In genomic region chr5:105410521-105411293, GRCm38 (mm10) we compare ENCODE assay signal across 17 mouse cellular contexts. TPM values are rescaled to one million over a fixed set of nuclear protein-coding genes. Genes with fewer than 3 reads are reported as not detected.
A peak's percentile ranks its signal among the peaks of the same experiment; 100 is the strongest.
DNase-seq lines count a peak whose midpoint lies in the region; ATAC-seq lines count a peak whose summit lies in the region.
"Had no signal": no experiment of that assay in that cellular context is flagged by ENCODE, and none has a peak within 500 bp of the region (broad histone marks: within the 10 kb centered on the region; RNA-seq: fewer than 3 reads in every experiment).

No protein-coding gene starts in this region.

- ATAC-seq in megakaryocyte, adult 5-6 weeks (ENCODE audit: poor library complexity, severe bottlenecking), result no peak
- ATAC-seq in common myeloid progenitor, adult 5-6 weeks (replicated peaks; ENCODE audit: low read depth, poor library complexity, severe bottlenecking), result peak; percentile 20; the same call in 1 of the 2 replicates
- ATAC-seq in liver, embryonic 15.5 days (ENCODE audit: insufficient read depth), result peak; percentile 60

- H3K36me3 ChIP-seq in megakaryocyte, embryonic 14.5 days (replicated peaks; ENCODE audit: low read length), result peaks cover 29% of the 10 kb centered on the region
- H3K36me3 ChIP-seq in liver, embryonic 15.5 days (replicated peaks), result no peaks in the 10 kb centered on the region
- H3K36me3 ChIP-seq: limb, embryonic 10.5 days had no signal

- peak overlapping the region; percentile 60 for H3K4me2 ChIP-seq in liver, embryonic 15.5 days
- H3K4me2 ChIP-seq: hindbrain, embryonic 14.5 days; lung, embryonic 14.5 days had no signal

- peaks cover 87% of the 10 kb centered on the region for H3K4me1 ChIP-seq in megakaryocyte, embryonic 14.5 days
- peaks cover 44% of the 10 kb centered on the region for H3K4me1 ChIP-seq in liver, embryonic 15.5 days (replicated peaks)

- peak overlapping the region; percentile 78 for H3K4me3 ChIP-seq in megakaryocyte, embryonic 14.5 days (replicated peaks)
- H3K4me3 ChIP-seq in liver, embryonic 15.5 days (replicated peaks), result 0 out of 2 replicates have a peak overlapping the region, but pooled peaks have one; percentile 55
- H3K4me3 ChIP-seq: limb, embryonic 10.5 days had no signal

- H3K27ac ChIP-seq in liver, embryonic 15.5 days (replicated peaks), result peak overlapping the region; percentile 77
- H3K27ac ChIP-seq: hindbrain, embryonic 14.5 days; limb, embryonic 10.5 days had no signal

- no peaks in the 10 kb centered on the region for H3K9me3 ChIP-seq in megakaryocyte, embryonic 14.5 days
- H3K9me3 ChIP-seq in liver, embryonic 15.5 days (replicated peaks), result no peaks in the 10 kb centered on the region
- H3K9me3 ChIP-seq: limb, embryonic 10.5 days had no signal

- peak; percentile 45 for DNase-seq in Muller cell, postnatal 12 days (ENCODE audit: inconsistent ontology term)
- DNase-seq in lung, postnatal 10 days, result no peak
- no peak for DNase-seq in urinary bladder, postnatal 25 days (ENCODE audit: low spot score)
- no peak for DNase-seq in kidney, postnatal 25 days
- DNase-seq: adrenal gland, adult 2 months; cerebellum, adult 9-10 months; embryo, embryonic 11 days; gastrocnemius, postnatal 14 days; kidney, adult 18-20 months; kidney, postnatal 36 days; lung, embryonic 14.5 days had no signal

- peak overlapping the region; percentile 26; the same call in 1 of the 2 replicates for H3K9ac ChIP-seq in liver, embryonic 15.5 days
- H3K9ac ChIP-seq: hindbrain, embryonic 14.5 days; lung, embryonic 14.5 days had no signal

- H3K27me3 ChIP-seq in megakaryocyte, embryonic 14.5 days (replicated peaks), result no peaks in the 10 kb centered on the region
- no peaks in the 10 kb centered on the region for H3K27me3 ChIP-seq in liver, embryonic 15.5 days

- WGBS in liver, embryonic 15.5 days (ENCODE audit: insufficient replicate concordance), result 58% methylated on average over 6 of the region's 6 CpGs

RNA-seq across cellular contexts. Expression of gene Lrrc8b, which starts 4.9 kb away (rescaled TPM):
- polyA plus RNA-seq in megakaryocyte, embryonic 14.5 days (2012; ENCODE audit: insufficient read depth, low replicate concordance), result 1.3 and 1.4 TPM in 2 replicates
- 19.9 and 23.7 TPM in 2 replicates for total RNA-seq in megakaryocyte, adult 5-6 weeks (2015)
- total RNA-seq in megakaryocyte, adult 5-6 weeks (2017), result 8.1 and 9.6 TPM in 2 replicates
- total RNA-seq in common myeloid progenitor, adult 5-6 weeks (2017), result 15.7 and 18.3 TPM in 2 replicates
- 2.6 and 2.8 TPM in 2 replicates for polyA plus RNA-seq in liver, embryonic 15.5 days (2015; fragmentation: Nextera tagmentation; extraction: Ambion mirVana)
